Mouse (Mus musculus) kidney, postnatal 14 days (tissue): ENCODE measurements at regions not wholly inside any gene's neighbourhood (a gene's known extent, or its start where the extent isn't known, plus 50 kb on each side); places are given as distances from the start of the nearest gene placed in this dataset.

Experiments used
- DNase-seq: peaks from one replicate; pipeline ENCODE4 v3.0.0; 2022; ENCODE audit warnings: mixed read lengths

- no peak for DNase-seq
These were observed 146.7 kb upstream of the Rgmb start for GRCm38 (mm10) chr17:15977374-15978031.

- no peak for DNase-seq
These were observed 140.5 kb upstream of the Rgmb start for GRCm38 (mm10) chr17:15971351-15971685.

GRCm38 (mm10) chr17:15970481-15971350 is 139.9 kb upstream of the Rgmb start:
- no peak for DNase-seq

GRCm38 (mm10) chr17:15968331-15968730 is 137.5 kb upstream of the Rgmb start:
- no peak for DNase-seq

- no peak for DNase-seq
These were observed 124.8 kb upstream of the Rgmb start for GRCm38 (mm10) chr17:15955656-15956055.

- DNase-seq: no peak
These were observed 120.8 kb upstream of the Rgmb start for GRCm38 (mm10) chr17:15951641-15952040.

GRCm38 (mm10) chr17:15949753-15950152 is 118.9 kb upstream of the Rgmb start:
- DNase-seq: no peak

GRCm38 (mm10) chr17:15942378-15942777 is 111.5 kb upstream of the Rgmb start:
- no peak for DNase-seq

- no peak for DNase-seq
These were observed 87.8 kb upstream of the Rgmb start for GRCm38 (mm10) chr17:15918609-15919008.

- no peak for DNase-seq
These were observed 68.0 kb upstream of the Rgmb start for GRCm38 (mm10) chr17:15898689-15899419.

GRCm38 (mm10) chr17:15895968-15896367 is 65.1 kb upstream of the Rgmb start:
- peak; percentile 41 for DNase-seq

GRCm38 (mm10) chr17:15891896-15892675 is 61.2 kb upstream of the Rgmb start:
- no peak for DNase-seq

- no peak for DNase-seq
These were observed 59.8 kb upstream of the Rgmb start for GRCm38 (mm10) chr17:15890595-15891140.

- no peak for DNase-seq
These were observed 52.0 kb upstream of the Rgmb start for GRCm38 (mm10) chr17:15882803-15883202.

GRCm38 (mm10) chr17:15882245-15882644 is 51.4 kb upstream of the Rgmb start:
- DNase-seq: no peak
